Mouse (Mus musculus) kidney, adult 10 weeks (tissue): ENCODE results near the gene A1bg. TPM values are rescaled to one million over a fixed set of nuclear protein-coding genes. Genes with fewer than 3 reads are reported as not detected.

ENCODE experiments used
- polyA plus RNA-seq: library from polyadenylated mRNA; stranded (reverse); fragments of 350-450 nt; fragmentation: Illumina TruSeq; extraction: RNeasy Lipid Tissue Mini Kit (QIAGEN cat#74804); gene quantifications from one replicate; pipeline ENCODE4 v1.2.3, GENCODE M21; 2014; ENCODE audit warnings: low read depth, low replicate concordance

The A1bg gene
- not detected for polyA plus RNA-seq

GRCm38 (mm10) chr15:60922912-60923311 is at the start of gene A1bg:
Gene A1bg (minus strand): TSS chr15:60923012.

GRCm38 (mm10) chr15:60853231-60853999 is 69.4 kb downstream of the A1bg start, which contains the start of gene Fam84b:
Gene Fam84b (minus strand): TSS chr15:60853778.

Other genes starting within 250 kb of the A1bg start
- 75.4 TPM for gene Fam84b, start 69.2 kb downstream of the A1bg start, polyA plus RNA-seq